Mouse (Mus musculus) B cell, adult 2 months (primary cell): ENCODE data around the gene Commd3.

Experiments used
- DNase-seq, 2 experiments: peaks; one replicate each; pipeline ENCODE4 v3.0.0; 2022

Gene Commd3

GRCm38 (mm10) chr2:18672133-18672765, at the start of gene Commd3:
Gene Commd3 (plus strand): TSS chr2:18672384.
- DNase-seq: peak; percentile 92 to 93

- no peak for DNase-seq
These were observed 49.0 kb upstream of the Commd3 start for GRCm38 (mm10) chr2:18623219-18623618.

- DNase-seq: no peak
These were observed 41.6 kb upstream of the Commd3 start for GRCm38 (mm10) chr2:18630547-18630946.

- DNase-seq: no peak
These were observed 37.1 kb upstream of the Commd3 start for GRCm38 (mm10) chr2:18635052-18635451.

GRCm38 (mm10) chr2:18648563-18648962, 23.6 kb upstream of the Commd3 start:
- DNase-seq: no peak

- no peak for DNase-seq
These were observed 17.4 kb upstream of the Commd3 start for GRCm38 (mm10) chr2:18654821-18655220.

- DNase-seq: no peak
These were observed 8.2 kb upstream of the Commd3 start for GRCm38 (mm10) chr2:18664003-18664402.

- DNase-seq: no peak
These were observed 1.1 kb upstream of the Commd3 start for GRCm38 (mm10) chr2:18671041-18671440.

- DNase-seq: no peak
These were observed 581 bp downstream of the Commd3 start for GRCm38 (mm10) chr2:18672766-18673164.

- no peak for DNase-seq
These were observed 1.6 kb downstream of the Commd3 start for GRCm38 (mm10) chr2:18673766-18674165.

GRCm38 (mm10) chr2:18674193-18674902, 2.2 kb downstream of the Commd3 start:
- no peak for DNase-seq

GRCm38 (mm10) chr2:18675681-18676456, 3.7 kb downstream of the Commd3 start:
- no peak for DNase-seq

- DNase-seq: peak; percentile 67 to 76
These were observed 4.3 kb downstream of the Commd3 start for GRCm38 (mm10) chr2:18676457-18676935.

GRCm38 (mm10) chr2:18676936-18677491, 4.8 kb downstream of the Commd3 start, which contains the start of gene Bmi1:
Gene Bmi1 (plus strand): TSS chr2:18677018.
- DNase-seq: peak; percentile 68 to 71

- peak; percentile 59 to 67 for DNase-seq
These were observed 5.7 kb downstream of the Commd3 start for GRCm38 (mm10) chr2:18677631-18678471.

- DNase-seq: no peak
These were observed 7.5 kb downstream of the Commd3 start for GRCm38 (mm10) chr2:18679701-18680100.

GRCm38 (mm10) chr2:18680501-18680900, 8.3 kb downstream of the Commd3 start:
- DNase-seq: no peak

- DNase-seq: peak; percentile 73 to 76
These were observed 8.8 kb downstream of the Commd3 start for GRCm38 (mm10) chr2:18680961-18681360.

- no peak for DNase-seq
These were observed 11.9 kb downstream of the Commd3 start for GRCm38 (mm10) chr2:18684062-18684461.

- DNase-seq: no peak
These were observed 14.2 kb downstream of the Commd3 start for GRCm38 (mm10) chr2:18686386-18686785.

GRCm38 (mm10) chr2:18686826-18687519, 14.8 kb downstream of the Commd3 start:
- DNase-seq: no peak
